Mouse (Mus musculus): Measurements from ENCODE around the gene Fam171a2. TPM values are rescaled to one million over a fixed set of nuclear protein-coding genes. Genes with fewer than 3 reads are reported as not detected.
"Not testable (repeated sequence)": the region's sequence is repeated elsewhere in the genome, so short reads cannot be mapped to it uniquely, and the experiment has no call there.

The Fam171a2 gene
- polyA plus RNA-seq, 1 experiment from 2014 or later: 10.7 TPM

DNA sequence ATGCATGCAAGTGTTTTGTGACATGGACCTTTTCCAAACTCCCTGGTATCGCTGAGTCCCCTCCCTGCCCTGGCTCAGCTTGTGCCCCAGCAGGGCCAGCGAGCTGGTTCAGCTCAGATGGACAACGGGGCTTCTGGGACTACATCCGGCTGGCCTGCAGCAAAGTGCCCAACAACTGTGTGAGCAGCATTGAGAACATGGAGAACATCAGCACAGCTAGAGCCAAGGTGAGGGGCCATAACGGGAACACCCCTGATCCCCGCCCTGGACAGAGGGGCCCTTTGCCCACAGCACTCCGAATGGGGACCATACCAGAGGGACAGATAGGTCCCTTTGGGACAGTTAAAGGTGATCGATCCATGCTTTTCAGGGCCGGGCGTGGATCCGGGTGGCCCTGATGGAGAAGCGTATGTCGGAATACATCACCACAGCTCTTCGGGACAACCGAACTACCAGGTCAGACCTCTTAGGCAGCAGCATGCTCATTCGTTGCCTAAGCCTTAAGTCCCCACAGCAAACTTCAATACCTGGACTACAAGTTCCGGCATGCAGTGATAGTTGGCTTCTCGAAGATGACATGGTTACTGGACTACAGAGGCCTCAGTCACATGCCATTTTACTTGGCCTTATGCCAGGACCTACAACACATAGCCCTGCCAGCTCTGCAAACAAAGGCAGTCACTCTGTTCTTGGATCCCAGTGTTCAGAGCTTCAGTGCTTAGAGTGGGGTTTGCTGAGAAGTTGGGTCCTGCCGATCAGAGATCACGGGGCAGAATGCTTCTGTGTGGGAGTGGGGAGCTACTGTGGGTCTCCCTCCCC lies 49.3 kb downstream of the Fam171a2 start:
- Histone ChIP-seq H3K27ac (no peak overlapping the region), H3K27me3 (peaks cover 86% of the 10 kb centered on the region), H3K36me3 (peaks cover 15% of the 10 kb centered on the region), H3K4me2 (no peak overlapping the region), H3K9ac (replicated peaks) (no peak overlapping the region), H3K4me1 (replicated peaks) (peaks cover 29% of the 10 kb centered on the region), H3K9me3 (no peaks in the 10 kb centered on the region), H3K4me3 (replicated peaks) (no peak overlapping the region)
- WGBS: 80% methylated on average over 20 of the region's 20 CpGs
- no peak for ATAC-seq (ENCODE audit: insufficient number of reproducible peaks, insufficient read depth, low FRiP score, low TSS enrichment, low read depth)

DNA sequence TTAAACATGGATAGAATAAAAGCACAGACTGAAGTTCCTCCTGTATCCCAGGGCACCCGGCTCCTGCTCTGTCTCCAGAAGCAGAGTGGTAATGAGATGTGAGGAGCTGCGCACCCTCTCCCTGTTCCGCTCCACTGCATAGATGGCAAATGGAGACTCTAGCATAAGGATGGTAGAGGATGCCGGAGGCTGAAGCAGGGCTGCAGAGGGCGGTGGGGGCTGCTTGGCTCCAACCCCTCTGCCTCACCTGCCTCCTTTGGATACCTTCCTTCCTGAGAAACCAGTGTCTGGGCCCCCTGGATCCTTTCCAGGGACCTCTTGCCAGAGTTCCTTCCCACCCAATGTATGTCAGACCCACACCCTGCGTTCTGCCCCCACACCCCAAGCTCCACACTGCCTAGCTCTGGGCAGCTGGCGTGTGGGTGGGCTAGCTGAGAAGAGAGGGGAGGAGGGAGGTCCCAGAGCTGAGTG lies 50.8 kb downstream of the Fam171a2 start:
- Histone ChIP-seq H3K4me1 (replicated peaks) (peaks cover 36% of the 10 kb centered on the region), H3K27ac (no peak overlapping the region), H3K4me3 (replicated peaks) (no peak overlapping the region), H3K27me3 (peaks cover 85% of the 10 kb centered on the region), H3K4me2 (no peak overlapping the region), H3K9ac (replicated peaks) (no peak overlapping the region), H3K36me3 (0 out of 2 replicates have a peak, but pooled peaks cover under 1% of the 10 kb centered on the region), H3K9me3 (no peaks in the 10 kb centered on the region)
- 82% methylated on average over 7 of the region's 7 CpGs for WGBS
- ATAC-seq (ENCODE audit: insufficient number of reproducible peaks, insufficient read depth, low FRiP score, low TSS enrichment, low read depth): no peak

DNA sequence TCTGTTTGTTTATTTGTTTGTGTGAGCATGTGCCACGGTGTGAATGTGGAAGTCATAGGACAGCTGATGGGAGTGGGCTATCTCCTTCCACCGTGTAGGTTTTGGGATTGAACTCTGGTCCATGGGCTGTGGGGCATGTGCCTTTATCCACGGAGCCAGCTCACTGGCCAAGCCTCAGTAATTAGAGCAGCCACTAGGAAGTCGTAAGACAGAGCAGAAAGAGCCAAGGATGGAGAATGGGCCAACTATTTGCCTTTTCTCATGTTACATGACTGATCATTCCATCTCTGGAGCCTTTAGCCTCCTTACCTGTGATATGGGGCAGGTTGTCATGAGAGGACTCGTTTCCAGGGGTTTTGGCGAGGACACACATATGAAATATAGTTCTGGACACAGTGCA lies 51.2 kb downstream of the Fam171a2 start:
- Histone ChIP-seq H3K9me3 (no peaks in the 10 kb centered on the region), H3K9ac (replicated peaks) (no peak overlapping the region), H3K4me2 (no peak overlapping the region), H3K27me3 (peaks cover 80% of the 10 kb centered on the region), H3K27ac (no peak overlapping the region), H3K36me3 (no peaks in the 10 kb centered on the region), H3K4me3 (replicated peaks) (no peak overlapping the region), H3K4me1 (replicated peaks) (peaks cover 36% of the 10 kb centered on the region)
- no peak for ATAC-seq (ENCODE audit: insufficient number of reproducible peaks, insufficient read depth, low FRiP score, low TSS enrichment, low read depth)
- WGBS: 56% methylated on average over 6 of the region's 6 CpGs

DNA sequence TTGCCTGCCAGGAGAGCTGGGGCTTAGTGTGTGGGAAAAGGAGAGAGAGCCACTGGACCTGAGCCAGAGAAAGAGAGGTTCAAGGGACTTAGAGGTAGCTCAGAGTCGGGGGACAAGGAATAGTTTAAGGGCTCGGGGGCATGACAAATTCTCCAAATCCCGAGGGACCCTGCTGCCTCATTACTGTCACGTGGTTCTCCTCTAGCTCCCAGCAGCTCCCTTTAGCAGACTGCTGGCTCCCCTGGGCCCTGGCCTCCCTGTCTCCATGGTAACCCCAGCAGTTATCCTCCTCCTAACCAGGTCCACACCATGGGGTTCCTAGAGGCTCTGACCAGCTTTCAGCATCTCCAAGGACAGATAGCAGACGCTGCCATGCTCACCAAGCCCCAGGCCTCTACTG lies 52.2 kb downstream of the Fam171a2 start:
- H3K27me3 ChIP-seq: peaks cover 70% of the 10 kb centered on the region
- WGBS: 5% methylated on average over 5 of the region's 5 CpGs
- H3K36me3 ChIP-seq: no peaks in the 10 kb centered on the region
- no peak overlapping the region for H3K9ac ChIP-seq (replicated peaks)
- H3K4me1 ChIP-seq (replicated peaks): peaks cover 36% of the 10 kb centered on the region
- H3K27ac ChIP-seq: no peak overlapping the region
- ATAC-seq (ENCODE audit: insufficient number of reproducible peaks, insufficient read depth, low FRiP score, low TSS enrichment, low read depth): no peak
- H3K4me2 ChIP-seq: no peak overlapping the region
- no peaks in the 10 kb centered on the region for H3K9me3 ChIP-seq
- H3K4me3 ChIP-seq (replicated peaks): no peak overlapping the region

DNA sequence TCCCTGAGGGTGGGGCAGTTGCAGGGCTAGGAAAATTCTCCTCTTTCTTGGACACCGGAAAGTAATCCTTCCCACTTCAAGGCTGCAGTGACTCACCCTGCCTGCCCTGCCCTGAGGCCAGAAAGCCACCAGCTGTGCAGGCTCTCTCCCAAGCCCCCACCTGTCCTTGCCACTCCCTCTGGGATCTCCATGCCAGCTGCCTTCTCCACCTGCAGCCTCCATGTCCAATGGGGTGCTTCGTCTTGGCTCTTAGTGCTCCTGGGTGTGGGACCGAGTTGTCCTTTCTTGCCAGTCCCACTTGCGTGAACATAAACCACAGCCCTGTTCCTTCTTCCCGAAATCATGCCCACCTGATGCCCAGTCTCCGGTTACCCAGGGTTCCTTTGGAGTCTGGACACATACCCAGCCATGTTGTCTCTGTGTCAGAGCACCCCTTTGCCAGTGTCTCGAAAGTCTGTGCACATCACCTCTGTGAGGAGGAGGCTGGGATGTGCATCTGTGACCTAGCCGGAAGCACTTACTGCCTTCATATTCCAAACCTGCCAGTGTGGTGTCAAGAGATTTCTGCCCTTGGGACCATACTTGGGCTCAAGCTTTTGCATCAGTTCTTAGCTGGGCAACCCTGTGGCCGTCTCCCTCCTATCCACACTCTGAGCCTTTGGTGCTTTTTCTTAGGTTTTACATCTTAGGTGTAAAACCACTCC lies 52.9 kb downstream of the Fam171a2 start:
- Histone ChIP-seq H3K4me3 (replicated peaks) (no peak overlapping the region), H3K4me1 (replicated peaks) (peaks cover 29% of the 10 kb centered on the region), H3K36me3 (no peaks in the 10 kb centered on the region), H3K27ac (no peak overlapping the region), H3K9me3 (no peaks in the 10 kb centered on the region), H3K9ac (replicated peaks) (no peak overlapping the region), H3K27me3 (peaks cover 63% of the 10 kb centered on the region), H3K4me2 (peak overlapping the region; percentile 90; the same call in 1 of the 2 replicates)
- 77% methylated on average over 9 of the region's 9 CpGs for WGBS
- no peak for ATAC-seq (ENCODE audit: insufficient number of reproducible peaks, insufficient read depth, low FRiP score, low TSS enrichment, low read depth)

DNA sequence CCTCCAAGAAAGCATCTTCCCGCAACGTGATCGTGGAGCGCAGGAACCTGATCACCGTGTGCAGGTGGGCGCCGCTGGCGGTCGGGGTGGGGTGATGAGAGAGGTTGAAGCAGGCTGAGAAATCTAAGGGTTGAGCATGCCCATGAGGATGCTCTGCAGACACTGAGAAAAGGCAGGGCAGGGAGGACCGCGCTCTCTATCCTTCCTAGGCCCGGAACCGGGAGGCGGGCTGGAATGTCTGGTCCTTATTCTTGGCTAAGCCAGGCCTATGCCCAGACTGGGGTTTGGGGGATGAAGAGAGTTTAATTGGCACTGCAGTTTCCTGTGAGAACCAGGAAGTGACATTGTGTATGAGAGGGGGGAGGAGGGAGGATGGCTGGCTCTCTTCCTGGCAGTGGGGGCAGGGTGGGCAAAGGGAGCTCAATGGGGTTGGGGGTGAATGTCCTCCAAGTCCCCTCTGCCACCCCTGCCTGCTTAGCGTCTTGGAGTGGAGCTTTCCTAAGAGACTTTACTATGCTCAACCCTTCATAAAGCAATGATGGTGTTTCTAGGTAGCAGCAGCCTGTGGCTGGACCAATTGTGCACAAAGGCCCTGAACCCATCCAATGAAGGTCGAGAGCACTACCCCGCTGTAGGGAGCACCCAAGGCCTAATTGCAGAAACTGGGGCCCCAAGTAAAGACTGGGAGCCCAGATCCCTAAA lies 53.6 kb downstream of the Fam171a2 start:
- no peak for ATAC-seq (ENCODE audit: insufficient number of reproducible peaks, insufficient read depth, low FRiP score, low TSS enrichment, low read depth)
- Histone ChIP-seq H3K4me1 (replicated peaks) (peaks cover 26% of the 10 kb centered on the region), H3K27ac (no peak overlapping the region), H3K36me3 (no peaks in the 10 kb centered on the region), H3K4me3 (replicated peaks) (peak overlapping the region; percentile 44), H3K4me2 (peak overlapping the region; percentile 90), H3K9me3 (no peaks in the 10 kb centered on the region), H3K27me3 (peaks cover 56% of the 10 kb centered on the region), H3K9ac (replicated peaks) (peak overlapping the region; percentile 40; the same call in 1 of the 2 replicates)
- 7% methylated on average over 17 of the region's 17 CpGs for WGBS

DNA sequence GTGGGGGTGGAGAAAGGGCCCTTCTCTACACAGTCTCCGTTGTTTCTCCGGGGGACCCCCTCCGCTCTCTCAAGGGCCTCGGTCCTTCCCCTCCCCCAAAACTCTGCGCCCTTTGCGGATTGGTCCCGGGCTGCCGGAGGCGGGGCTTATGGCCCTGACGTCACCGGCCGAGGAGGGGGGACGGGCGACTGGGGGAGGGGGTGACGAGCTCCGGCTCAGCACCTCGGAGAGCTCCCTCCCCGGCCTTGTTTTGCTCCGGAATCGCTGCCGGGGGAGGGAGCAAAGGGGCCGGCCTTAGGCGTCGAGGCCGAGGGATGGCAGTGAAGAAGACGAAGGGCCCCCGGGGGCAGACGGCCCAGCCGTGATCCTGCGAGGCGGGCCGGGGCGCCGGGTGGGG lies 54.2 kb downstream of the Fam171a2 start, which contains the start of gene Rundc3a:
Rundc3a (plus strand) TSS at position 166 of the 397 bp plus-strand sequence.
- Histone ChIP-seq H3K27me3 (peaks cover 50% of the 10 kb centered on the region), H3K27ac (no peak within 1 kb of the TSS), H3K9me3 (no peaks in the 10 kb centered on the region), H3K9ac (replicated peaks) (peak within 1 kb of the TSS; percentile 40), H3K36me3 (no peaks in the 10 kb centered on the region), H3K4me2 (peak within 1 kb of the TSS; percentile 90), H3K4me3 (replicated peaks) (peak within 1 kb of the TSS; percentile 44), H3K4me1 (replicated peaks) (peaks cover 26% of the 10 kb centered on the region)
- ATAC-seq (ENCODE audit: insufficient number of reproducible peaks, insufficient read depth, low FRiP score, low TSS enrichment, low read depth): peak; percentile 86
- WGBS: under 1% methylated on average over 28 of the region's 34 CpGs

DNA sequence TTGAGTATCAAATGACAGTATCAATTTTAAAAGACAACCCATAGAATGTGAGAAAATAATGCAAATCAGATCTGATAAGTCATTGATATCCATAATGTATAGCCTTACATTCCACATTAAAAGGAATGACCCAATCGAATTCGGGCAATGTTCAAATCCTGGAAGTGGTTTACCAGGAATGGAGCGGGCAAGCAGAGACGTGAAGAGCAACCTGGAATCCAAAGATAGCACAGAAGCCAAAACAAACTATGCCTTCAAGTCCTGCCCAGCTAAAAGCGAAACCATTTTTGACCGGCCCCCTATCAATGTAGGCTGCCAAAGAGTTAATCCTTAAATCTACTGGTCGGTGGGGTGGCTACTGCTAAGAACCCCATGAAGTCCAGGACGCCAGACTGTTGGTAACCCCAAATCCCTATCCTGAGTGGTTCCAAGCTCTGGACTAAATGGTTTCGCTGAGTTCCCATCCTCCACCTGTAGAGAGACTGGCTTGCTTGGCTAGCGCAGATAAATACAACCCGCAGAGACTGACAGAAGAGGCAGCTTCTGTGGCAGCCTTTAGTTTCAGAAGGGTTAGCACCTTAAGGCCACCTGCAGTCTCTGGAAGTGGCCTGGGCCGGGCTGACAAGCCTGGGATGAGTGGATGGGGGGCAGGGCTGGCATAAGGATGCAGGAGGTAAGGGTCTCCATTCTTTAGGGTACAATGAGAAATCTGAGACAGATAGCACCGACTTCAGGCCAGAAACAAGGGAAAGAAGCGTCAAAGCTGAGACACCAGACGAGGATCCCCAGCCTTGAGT lies 54.8 kb downstream of the Fam171a2 start:
- peaks cover 26% of the 10 kb centered on the region for H3K4me1 ChIP-seq (replicated peaks)
- 0 out of 2 replicates have a peak, but pooled peaks have one; percentile 12 for ATAC-seq (ENCODE audit: insufficient number of reproducible peaks, insufficient read depth, low FRiP score, low TSS enrichment, low read depth)
- H3K4me2 ChIP-seq: peak overlapping the region; percentile 90
- no peaks in the 10 kb centered on the region for H3K9me3 ChIP-seq
- H3K4me3 ChIP-seq (replicated peaks): peak overlapping the region; percentile 44
- H3K27ac ChIP-seq: no peak overlapping the region
- H3K36me3 ChIP-seq: no peaks in the 10 kb centered on the region
- H3K9ac ChIP-seq (replicated peaks): peak overlapping the region; percentile 40; the same call in 1 of the 2 replicates
- peaks cover 44% of the 10 kb centered on the region for H3K27me3 ChIP-seq
- WGBS: 19% methylated on average over 15 of the region's 15 CpGs

DNA sequence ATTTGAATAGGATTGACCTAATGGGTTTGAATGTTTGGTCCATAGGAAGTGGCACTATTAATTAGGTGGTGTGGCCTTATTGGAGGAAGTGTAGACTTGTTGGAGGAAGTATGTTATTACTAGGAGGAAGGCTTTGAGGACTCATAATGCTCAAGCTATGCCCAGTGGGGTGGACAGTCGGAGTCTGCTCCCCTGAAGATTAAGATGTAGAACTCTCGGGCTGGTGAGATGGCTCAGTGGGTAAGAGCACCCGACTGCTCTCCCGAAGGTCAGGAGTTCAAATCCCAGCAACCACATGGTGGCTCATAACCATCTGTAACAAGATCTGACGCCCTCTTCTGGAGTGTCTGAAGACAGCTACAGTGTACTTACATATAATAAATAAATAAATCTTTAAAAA lies 58.0 kb downstream of the Fam171a2 start:
- WGBS: 97% methylated on average over 4 of the region's 5 CpGs
- H3K27me3 ChIP-seq: peaks cover 17% of the 10 kb centered on the region

More for the DNA sequence above, 58.0 kb downstream of the Fam171a2 start:
- ATAC-seq (ENCODE audit: insufficient number of reproducible peaks, insufficient read depth, low FRiP score, low TSS enrichment, low read depth); H3K9ac ChIP-seq (replicated peaks); H3K36me3 ChIP-seq; H3K4me2 ChIP-seq; H3K9me3 ChIP-seq; H3K4me3 ChIP-seq (replicated peaks); H3K27ac ChIP-seq: not testable (repeated sequence)
- peaks cover 19% of the 10 kb centered on the region for H3K4me1 ChIP-seq (replicated peaks)
